Mouse (Mus musculus): Measurements from ENCODE around the gene Wfdc18. TPM values are rescaled to one million over a fixed set of nuclear protein-coding genes. Genes with fewer than 3 reads are reported as not detected.

The Wfdc18 gene
- not detected in 2 replicates for total RNA-seq (2012; rRNA removed)

DNA sequence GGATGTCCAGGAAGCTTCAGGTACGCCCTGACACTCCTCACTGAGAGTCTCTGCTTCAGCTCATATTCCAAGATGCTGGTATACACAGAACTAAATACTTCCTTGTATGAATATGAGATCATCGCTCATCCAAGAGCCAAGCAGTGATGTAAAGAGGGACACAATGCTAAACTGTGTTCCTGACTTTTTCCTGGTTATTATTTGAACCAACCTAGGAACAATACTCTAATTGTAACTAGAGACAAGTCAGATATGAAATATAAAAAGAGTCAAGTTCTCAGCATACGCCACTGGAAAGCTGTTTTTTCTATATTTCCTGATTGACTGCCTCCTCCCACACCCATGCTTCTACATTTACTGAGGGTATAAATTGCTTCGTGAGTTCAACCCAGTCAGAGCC lies at the start of gene Wfdc18:
TSS of gene Wfdc18 (plus strand) at position 301 of the 400 bp plus-strand sequence.
- no peaks in the 10 kb centered on the region for H3K9me3 ChIP-seq (ENCODE audit: control insufficient read depth, insufficient read depth, low read depth, low read length)
- H3K27ac ChIP-seq (ENCODE audit: insufficient read depth, low read depth, low read length, poor library complexity, severe bottlenecking), result no peak within 1 kb of the TSS
- in situ Hi-C loops (cut with MboI; ENCODE audit: low sequenced_read_pairs in 2 of 2, unreplicated experiment in 2 of 2), result no loop called here
- no peaks in the 10 kb centered on the region for H3K36me3 ChIP-seq (ENCODE audit: control insufficient read depth, insufficient read depth, low read length, poor library complexity, severe bottlenecking)
- H3K4me1 ChIP-seq (ENCODE audit: control insufficient read depth in 2 of 2, insufficient read depth in 2 of 2, low read length in 2 of 2, poor library complexity in 1 of 2), result no peaks in the 10 kb centered on the region
- no peak for DNase-seq (ENCODE audit: low read depth, low spot score)
- no peak within 1 kb of the TSS for H3K4me3 ChIP-seq (ENCODE audit: insufficient read depth in 1 of 2, low read depth in 1 of 2, low read length in 2 of 2, poor library complexity in 1 of 2, severe bottlenecking in 1 of 2)
- no peak within 1 kb of the TSS for H3K9ac ChIP-seq (ENCODE audit: insufficient read depth, low read depth, low read length, poor library complexity, severe bottlenecking)
- TF ChIP-seq MAFK (IDR thresholded peaks at IDR 0.05; ENCODE audit: insufficient read depth, low read depth, low read length), result no peak
- TF ChIP-seq CHD2 (IDR thresholded peaks at IDR 0.05; ENCODE audit: low read depth, low read length), result no peak
- no peak for TF ChIP-seq ZNF384 (IDR thresholded peaks at IDR 0.05; ENCODE audit: low read depth, low read length)
- no peak for TF ChIP-seq ZC3H11A (IDR thresholded peaks at IDR 0.05; ENCODE audit: borderline replicate concordance, low read depth, low read length)
- no peak for TF ChIP-seq HCFC1 (IDR thresholded peaks at IDR 0.05; ENCODE audit: borderline replicate concordance, insufficient read depth, low read length)

GRCm38 (mm10) chr11:83662204-83662603 lies 46.6 kb upstream of the Wfdc18 start, which contains the start of gene Ccl4:
Gene Ccl4, plus strand, starts transcription at chr11:83662584.
- in situ Hi-C loops (cut with MboI; ENCODE audit: low sequenced_read_pairs in 2 of 2, unreplicated experiment in 2 of 2), result no loop called here
- no peak within 1 kb of the TSS for H3K9ac ChIP-seq (ENCODE audit: insufficient read depth, low read depth, low read length, poor library complexity, severe bottlenecking)
- H3K36me3 ChIP-seq (ENCODE audit: control insufficient read depth, insufficient read depth, low read length, poor library complexity, severe bottlenecking), result no peaks in the 10 kb centered on the region
- DNase-seq (ENCODE audit: low read depth, low spot score), result no peak
- no peak within 1 kb of the TSS for H3K4me3 ChIP-seq (ENCODE audit: insufficient read depth in 1 of 2, low read depth in 1 of 2, low read length in 2 of 2, poor library complexity in 1 of 2, severe bottlenecking in 1 of 2)
- H3K9me3 ChIP-seq (ENCODE audit: control insufficient read depth, insufficient read depth, low read depth, low read length), result no peaks in the 10 kb centered on the region
- no peak within 1 kb of the TSS for H3K27ac ChIP-seq (ENCODE audit: insufficient read depth, low read depth, low read length, poor library complexity, severe bottlenecking)
- no peaks in the 10 kb centered on the region for H3K4me1 ChIP-seq (ENCODE audit: control insufficient read depth in 2 of 2, insufficient read depth in 2 of 2, low read length in 2 of 2, poor library complexity in 1 of 2)
- TF ChIP-seq MAFK (IDR thresholded peaks at IDR 0.05; ENCODE audit: insufficient read depth, low read depth, low read length), result no peak
- TF ChIP-seq HCFC1 (IDR thresholded peaks at IDR 0.05; ENCODE audit: borderline replicate concordance, insufficient read depth, low read length), result no peak
- TF ChIP-seq ZC3H11A (IDR thresholded peaks at IDR 0.05; ENCODE audit: borderline replicate concordance, low read depth, low read length), result no peak
- TF ChIP-seq ZNF384 (IDR thresholded peaks at IDR 0.05; ENCODE audit: low read depth, low read length), result no peak
- no peak for TF ChIP-seq CHD2 (IDR thresholded peaks at IDR 0.05; ENCODE audit: low read depth, low read length)

DNA sequence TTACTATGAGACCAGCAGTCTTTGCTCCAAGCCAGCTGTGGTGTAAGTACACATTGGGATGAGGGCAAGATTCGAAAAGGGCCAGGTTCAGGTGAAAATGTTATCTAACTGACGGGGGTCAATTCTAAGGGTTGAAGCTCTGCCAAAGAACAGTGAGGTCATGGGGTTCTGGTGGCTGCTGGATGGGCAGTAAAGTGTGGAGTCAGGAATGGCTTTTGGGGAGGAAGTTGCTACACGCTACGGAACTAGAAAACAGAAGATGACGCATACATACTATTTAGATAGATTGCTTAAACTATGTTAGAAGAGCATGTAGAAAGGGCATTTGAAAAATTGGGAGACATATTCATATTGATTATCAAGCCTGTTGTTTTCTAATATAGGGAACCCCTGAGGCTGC lies 45.3 kb upstream of the Wfdc18 start:
- TF ChIP-seq HCFC1 (IDR thresholded peaks at IDR 0.05; ENCODE audit: borderline replicate concordance, insufficient read depth, low read length) (no peak), ZC3H11A (IDR thresholded peaks at IDR 0.05; ENCODE audit: borderline replicate concordance, low read depth, low read length) (no peak), CHD2 (IDR thresholded peaks at IDR 0.05; ENCODE audit: low read depth, low read length) (no peak), ZNF384 (IDR thresholded peaks at IDR 0.05; ENCODE audit: low read depth, low read length) (no peak), MAFK (IDR thresholded peaks at IDR 0.05; ENCODE audit: insufficient read depth, low read depth, low read length) (no peak)
- in situ Hi-C loops (cut with MboI; ENCODE audit: low sequenced_read_pairs in 2 of 2, unreplicated experiment in 2 of 2), result no loop called here
- Histone ChIP-seq H3K27ac (ENCODE audit: insufficient read depth, low read depth, low read length, poor library complexity, severe bottlenecking) (no peak overlapping the region), H3K9me3 (ENCODE audit: control insufficient read depth, insufficient read depth, low read depth, low read length) (no peaks in the 10 kb centered on the region), H3K4me1 (ENCODE audit: control insufficient read depth in 2 of 2, insufficient read depth in 2 of 2, low read length in 2 of 2, poor library complexity in 1 of 2) (no peaks in the 10 kb centered on the region), H3K9ac (ENCODE audit: insufficient read depth, low read depth, low read length, poor library complexity, severe bottlenecking) (no peak overlapping the region), H3K4me3 (ENCODE audit: insufficient read depth in 1 of 2, low read depth in 1 of 2, low read length in 2 of 2, poor library complexity in 1 of 2, severe bottlenecking in 1 of 2) (no peak overlapping the region), H3K36me3 (ENCODE audit: control insufficient read depth, insufficient read depth, low read length, poor library complexity, severe bottlenecking) (no peaks in the 10 kb centered on the region)
- no peak for DNase-seq (ENCODE audit: low read depth, low spot score)

GRCm38 (mm10) chr11:83671743-83672142 lies 37.1 kb upstream of the Wfdc18 start:
- H3K4me3 ChIP-seq (ENCODE audit: insufficient read depth in 1 of 2, low read depth in 1 of 2, low read length in 2 of 2, poor library complexity in 1 of 2, severe bottlenecking in 1 of 2), result no peak overlapping the region
- no peak overlapping the region for H3K9ac ChIP-seq (ENCODE audit: insufficient read depth, low read depth, low read length, poor library complexity, severe bottlenecking)
- TF ChIP-seq CHD2 (IDR thresholded peaks at IDR 0.05; ENCODE audit: low read depth, low read length), result no peak
- no peak for TF ChIP-seq ZNF384 (IDR thresholded peaks at IDR 0.05; ENCODE audit: low read depth, low read length)
- no peak for TF ChIP-seq MAFK (IDR thresholded peaks at IDR 0.05; ENCODE audit: insufficient read depth, low read depth, low read length)
- H3K9me3 ChIP-seq (ENCODE audit: control insufficient read depth, insufficient read depth, low read depth, low read length), result no peaks in the 10 kb centered on the region
- no peak for DNase-seq (ENCODE audit: low read depth, low spot score)
- no peak overlapping the region for H3K27ac ChIP-seq (ENCODE audit: insufficient read depth, low read depth, low read length, poor library complexity, severe bottlenecking)
- in situ Hi-C loops (cut with MboI; ENCODE audit: low sequenced_read_pairs in 2 of 2, unreplicated experiment in 2 of 2), result no loop called here
- H3K4me1 ChIP-seq (ENCODE audit: control insufficient read depth in 2 of 2, insufficient read depth in 2 of 2, low read length in 2 of 2, poor library complexity in 1 of 2), result no peaks in the 10 kb centered on the region
- H3K36me3 ChIP-seq (ENCODE audit: control insufficient read depth, insufficient read depth, low read length, poor library complexity, severe bottlenecking), result no peaks in the 10 kb centered on the region

DNA sequence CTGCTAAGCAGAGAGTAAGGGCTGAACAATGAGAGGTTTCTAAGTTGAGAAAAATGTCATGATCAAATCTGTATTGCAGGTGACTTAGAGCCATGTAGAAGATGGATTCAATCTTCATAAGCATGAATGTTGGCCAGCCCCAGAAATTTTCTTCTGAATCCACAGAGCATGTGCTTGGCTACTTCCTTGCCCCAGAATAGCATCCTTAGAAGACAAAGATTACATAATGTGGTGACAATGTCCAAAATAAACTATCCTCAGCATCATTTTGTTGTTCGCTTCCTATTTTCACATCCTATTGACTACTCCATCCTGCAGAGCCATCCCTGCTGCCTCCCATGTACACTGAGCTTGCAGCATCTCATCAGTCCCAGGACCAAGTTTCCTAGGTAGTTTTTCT lies 33.1 kb upstream of the Wfdc18 start:
- in situ Hi-C loops (cut with MboI; ENCODE audit: low sequenced_read_pairs in 2 of 2, unreplicated experiment in 2 of 2), result no loop called here
- H3K36me3 ChIP-seq (ENCODE audit: control insufficient read depth, insufficient read depth, low read length, poor library complexity, severe bottlenecking), result no peaks in the 10 kb centered on the region
- no peaks in the 10 kb centered on the region for H3K9me3 ChIP-seq (ENCODE audit: control insufficient read depth, insufficient read depth, low read depth, low read length)

More for the DNA sequence above, 33.1 kb upstream of the Wfdc18 start:
- Histone ChIP-seq H3K9ac (ENCODE audit: insufficient read depth, low read depth, low read length, poor library complexity, severe bottlenecking) (no peak overlapping the region), H3K4me3 (ENCODE audit: insufficient read depth in 1 of 2, low read depth in 1 of 2, low read length in 2 of 2, poor library complexity in 1 of 2, severe bottlenecking in 1 of 2) (no peak overlapping the region), H3K27ac (ENCODE audit: insufficient read depth, low read depth, low read length, poor library complexity, severe bottlenecking) (no peak overlapping the region), H3K4me1 (ENCODE audit: control insufficient read depth in 2 of 2, insufficient read depth in 2 of 2, low read length in 2 of 2, poor library complexity in 1 of 2) (no peaks in the 10 kb centered on the region)
- no peak for TF ChIP-seq ZC3H11A (IDR thresholded peaks at IDR 0.05; ENCODE audit: borderline replicate concordance, low read depth, low read length)
- no peak for TF ChIP-seq HCFC1 (IDR thresholded peaks at IDR 0.05; ENCODE audit: borderline replicate concordance, insufficient read depth, low read length)
- TF ChIP-seq ZNF384 (IDR thresholded peaks at IDR 0.05; ENCODE audit: low read depth, low read length), result no peak
- TF ChIP-seq MAFK (IDR thresholded peaks at IDR 0.05; ENCODE audit: insufficient read depth, low read depth, low read length), result no peak
- TF ChIP-seq CHD2 (IDR thresholded peaks at IDR 0.05; ENCODE audit: low read depth, low read length), result no peak
- DNase-seq (ENCODE audit: low read depth, low spot score), result no peak

Data from ES-E14 (cell line).